Mouse (Mus musculus): ENCODE results near the gene Adam17.
A peak's percentile ranks its signal among the peaks of the same experiment; 100 is the strongest.

Adam17 gene

GRCm38 (mm10) chr12:21353681-21354080 lies 19.8 kb downstream of the Adam17 start:
- no peak for DNase-seq (ENCODE audit: low spot score)

GRCm38 (mm10) chr12:21350113-21350876 lies 23.1 kb downstream of the Adam17 start:
- DNase-seq (ENCODE audit: low spot score) = no peak

- no peak for DNase-seq (ENCODE audit: low spot score)
These were observed 26.5 kb downstream of the Adam17 start for GRCm38 (mm10) chr12:21346972-21347371.

GRCm38 (mm10) chr12:21340674-21341073 lies 32.8 kb downstream of the Adam17 start:
- DNase-seq (ENCODE audit: low spot score) = no peak

GRCm38 (mm10) chr12:21337171-21337570 lies 36.3 kb downstream of the Adam17 start:
- no peak for DNase-seq (ENCODE audit: low spot score)

GRCm38 (mm10) chr12:21335869-21336268 lies 37.6 kb downstream of the Adam17 start:
- DNase-seq (ENCODE audit: low spot score) = no peak

- no peak for DNase-seq (ENCODE audit: low spot score)
These were observed 39.7 kb downstream of the Adam17 start for GRCm38 (mm10) chr12:21333766-21334165.

- no peak for DNase-seq (ENCODE audit: low spot score)
These were observed 40.4 kb downstream of the Adam17 start for GRCm38 (mm10) chr12:21333021-21333420.

GRCm38 (mm10) chr12:21331711-21332110 lies 41.7 kb downstream of the Adam17 start:
- DNase-seq (ENCODE audit: low spot score) = no peak

GRCm38 (mm10) chr12:21330961-21331576 lies 42.4 kb downstream of the Adam17 start:
- DNase-seq (ENCODE audit: low spot score) = no peak

GRCm38 (mm10) chr12:21329661-21330400 lies 43.6 kb downstream of the Adam17 start:
- DNase-seq (ENCODE audit: low spot score) = no peak

GRCm38 (mm10) chr12:21326325-21326724 lies 47.1 kb downstream of the Adam17 start:
- DNase-seq (ENCODE audit: low spot score) = no peak

GRCm38 (mm10) chr12:21325266-21325665 lies 48.2 kb downstream of the Adam17 start:
- no peak for DNase-seq (ENCODE audit: low spot score)

GRCm38 (mm10) chr12:21324101-21324500 lies 49.3 kb downstream of the Adam17 start:
- no peak for DNase-seq (ENCODE audit: low spot score)

GRCm38 (mm10) chr12:21322856-21323255 lies 50.6 kb downstream of the Adam17 start:
- DNase-seq (ENCODE audit: low spot score) = no peak

GRCm38 (mm10) chr12:21322296-21322695 lies 51.1 kb downstream of the Adam17 start:
- no peak for DNase-seq (ENCODE audit: low spot score)

GRCm38 (mm10) chr12:21321170-21321569 lies 52.3 kb downstream of the Adam17 start:
- no peak for DNase-seq (ENCODE audit: low spot score)

GRCm38 (mm10) chr12:21320317-21320716 lies 53.1 kb downstream of the Adam17 start:
- no peak for DNase-seq (ENCODE audit: low spot score)

- peak; percentile 71 for DNase-seq (ENCODE audit: low spot score)
These were observed 55.1 kb downstream of the Adam17 start for GRCm38 (mm10) chr12:21318143-21318895.

GRCm38 (mm10) chr12:21316869-21317265 lies 56.6 kb downstream of the Adam17 start:
- DNase-seq (ENCODE audit: low spot score) = no peak

GRCm38 (mm10) chr12:21315923-21316868 lies 57.2 kb downstream of the Adam17 start, which contains the start of gene Iah1:
Gene Iah1 (plus strand): TSS chr12:21316389.
- peak; percentile 88 for DNase-seq (ENCODE audit: low spot score)
